Mouse (Mus musculus) ES-E14 (cell line): ENCODE measurements around the gene Rbm12. TPM values are rescaled to one million over a fixed set of nuclear protein-coding genes. Genes with fewer than 3 reads are reported as not detected.

Experiments used
- DNase-seq: peaks from one replicate; pipeline ENCODE4 v3.0.0-alpha.2; 2013; ENCODE audit warnings: low read depth, low spot score
- H3K27ac ChIP-seq: 2 replicates; pipeline ENCODE4 v1.5.1; 2012; ENCODE audit warnings: low read depth, mild to moderate bottlenecking, low read length, moderate library complexity, mixed read lengths; ENCODE audit not compliant: poor library complexity, insufficient read depth, severe bottlenecking
- H3K36me3 ChIP-seq: 2 replicates; pipeline ENCODE4 v1.6.1; 2012; ENCODE audit warnings: mild to moderate bottlenecking, low read length, moderate library complexity, mixed read lengths; ENCODE audit not compliant: control insufficient read depth, poor library complexity, insufficient read depth, severe bottlenecking
- H3K4me1 ChIP-seq, 2 experiments: fragments of 150-350 bp in 1 of 2; sonication (generic) in 1 of 2; 2 replicates each; pipeline ENCODE4 v1.6.1; 2012; ENCODE audit warnings: low read length in 2 of 2, mild to moderate bottlenecking in 1 of 2, mixed read lengths in 1 of 2; ENCODE audit not compliant: control insufficient read depth in 2 of 2, insufficient read depth in 2 of 2, poor library complexity in 1 of 2
- H3K4me3 ChIP-seq, 2 experiments: fragments of 150-350 bp in 1 of 2; sonication (generic) in 1 of 2; 2 replicates each; pipeline ENCODE4 v1.5.1; 2012; ENCODE audit warnings: low read length in 2 of 2, low read depth in 1 of 2, mild to moderate bottlenecking in 1 of 2, mixed read lengths in 1 of 2; ENCODE audit not compliant: insufficient read depth in 1 of 2, poor library complexity in 1 of 2, severe bottlenecking in 1 of 2
- H3K9ac ChIP-seq: 2 replicates; pipeline ENCODE4 v1.6.1; 2012; ENCODE audit warnings: low read depth, mild to moderate bottlenecking, low read length, mixed read lengths; ENCODE audit not compliant: poor library complexity, insufficient read depth, severe bottlenecking
- H3K9me3 ChIP-seq: fragments of 150-350 bp; sonication (generic); 2 replicates; pipeline ENCODE4 v1.6.1; 2012; ENCODE audit warnings: low read depth, mild to moderate bottlenecking, low read length; ENCODE audit not compliant: control insufficient read depth, insufficient read depth
- CHD2 ChIP-seq: IDR thresholded peaks from 2 replicates; pipeline ENCODE4 v1.6.1; 2014; ENCODE audit warnings: mild to moderate bottlenecking, low read depth, low read length, inconsistent platforms
- HCFC1 ChIP-seq: IDR thresholded peaks from 2 replicates; pipeline ENCODE4 v1.6.1; 2012; ENCODE audit warnings: low read length, inconsistent platforms, borderline replicate concordance; ENCODE audit not compliant: insufficient read depth
- MAFK ChIP-seq: IDR thresholded peaks from 2 replicates; pipeline ENCODE4 v1.6.1; 2014; ENCODE audit warnings: mild to moderate bottlenecking, low read depth, low read length, inconsistent platforms; ENCODE audit not compliant: insufficient read depth
- ZC3H11A ChIP-seq: IDR thresholded peaks from 2 replicates; pipeline ENCODE4 v1.6.1; 2012; ENCODE audit warnings: low read depth, mild to moderate bottlenecking, inconsistent platforms, low read length, borderline replicate concordance
- ZNF384 ChIP-seq: IDR thresholded peaks from 2 replicates; pipeline ENCODE4 v1.6.1; 2012; ENCODE audit warnings: low read depth, low read length, inconsistent platforms
- in situ Hi-C, 2 experiments: fragments of 600-800 bp; cut with MboI; formaldehyde crosslinking; loops; one replicate each; pipeline ENCODE4 v1.15.1; 2025; ENCODE audit warnings: low sequenced_read_pairs in 2 of 2, inconsistent platforms in 1 of 2; ENCODE audit not compliant: unreplicated experiment in 2 of 2
- total RNA-seq: library from RNA; depleted of rRNA; stranded (reverse); fragments of 300-350 nt; gene quantifications from 2 replicates; pipeline ENCODE4 v1.2.3, GENCODE M21; 2012

Rbm12 gene
- total RNA-seq, 1 experiment, result 22.1 TPM

- Histone ChIP-seq H3K4me1 (no peaks in the 10 kb centered on the region), H3K9me3 (no peaks in the 10 kb centered on the region), H3K27ac (no peak overlapping the region), H3K4me3 (no peak overlapping the region), H3K9ac (no peak overlapping the region), H3K36me3 (peaks cover 6% of the 10 kb centered on the region; the same call in 1 of the 2 replicates)
- in situ Hi-C loops, result no loop called here
- TF ChIP-seq HCFC1 (no peak), ZNF384 (no peak), CHD2 (no peak), ZC3H11A (no peak), MAFK (no peak)
- no peak for DNase-seq
Measured at GRCm38 (mm10) chr2:156087391-156088110, 24.2 kb downstream of the Rbm12 start.

- Histone ChIP-seq H3K27ac (no peak overlapping the region), H3K9me3 (no peaks in the 10 kb centered on the region), H3K4me1 (0 out of 4 replicates have a peak, but pooled peaks cover 0 to 1% of the 10 kb centered on the region in 2 experiments), H3K36me3 (peaks cover 3% of the 10 kb centered on the region; the same call in 1 of the 2 replicates), H3K4me3 (no peak overlapping the region), H3K9ac (no peak overlapping the region)
- no peak for DNase-seq
- TF ChIP-seq ZC3H11A, result no peak
- no peak for TF ChIP-seq HCFC1
- TF ChIP-seq CHD2, result no peak
- TF ChIP-seq MAFK, result no peak
- no peak for TF ChIP-seq ZNF384
- in situ Hi-C loops, result no loop called here
Measured at GRCm38 (mm10) chr2:156084541-156084940, 27.2 kb downstream of the Rbm12 start.

GRCm38 (mm10) chr2:156080391-156080790 is 31.4 kb downstream of the Rbm12 start:
- TF ChIP-seq ZNF384 (no peak), CHD2 (no peak), MAFK (no peak), HCFC1 (no peak), ZC3H11A (no peak)
- Histone ChIP-seq H3K4me3 (no peak overlapping the region), H3K27ac (no peak overlapping the region), H3K36me3 (peaks cover 20% of the 10 kb centered on the region; the same call in 1 of the 2 replicates), H3K4me1 (peaks cover 4 to 8% of the 10 kb centered on the region in 2 experiments; a peak in 3 of 4 replicates), H3K9ac (no peak overlapping the region), H3K9me3 (no peaks in the 10 kb centered on the region)
- DNase-seq, result no peak
- in situ Hi-C loops, result no loop called here

GRCm38 (mm10) chr2:156079674-156080073 is 32.1 kb downstream of the Rbm12 start:
- no peak for TF ChIP-seq ZC3H11A
- TF ChIP-seq HCFC1, result no peak
- no peak for TF ChIP-seq ZNF384
- TF ChIP-seq CHD2, result no peak
- TF ChIP-seq MAFK, result no peak
- H3K9me3 ChIP-seq, result no peaks in the 10 kb centered on the region
- H3K27ac ChIP-seq, result no peak overlapping the region
- H3K36me3 ChIP-seq, result peaks cover 20% of the 10 kb centered on the region; the same call in 1 of the 2 replicates
- DNase-seq, result no peak
- H3K4me1 ChIP-seq, result peaks cover 4 to 8% of the 10 kb centered on the region in 2 experiments; a peak in 3 of 4 replicates
- no peak overlapping the region for H3K4me3 ChIP-seq
- in situ Hi-C loops, result no loop called here
- H3K9ac ChIP-seq, result no peak overlapping the region
